Mouse (Mus musculus) E14TG2a.4 (cell line): Measurements from ENCODE around the gene Cyb5b.

Source experiments
- CTCF ChIP-seq: conservative IDR thresholded peaks from 2 replicates; pipeline ENCODE4 v1.5.1; 2014; ENCODE audit warnings: low read length
- NANOG ChIP-seq: IDR thresholded peaks from 2 replicates; pipeline ENCODE4 v1.6.1; 2014; ENCODE audit warnings: borderline replicate concordance, low read length, mixed read lengths
- POU5F1 ChIP-seq: IDR thresholded peaks from 2 replicates; pipeline ENCODE4 v1.6.1; 2014; ENCODE audit warnings: low read length, borderline replicate concordance

DNA sequence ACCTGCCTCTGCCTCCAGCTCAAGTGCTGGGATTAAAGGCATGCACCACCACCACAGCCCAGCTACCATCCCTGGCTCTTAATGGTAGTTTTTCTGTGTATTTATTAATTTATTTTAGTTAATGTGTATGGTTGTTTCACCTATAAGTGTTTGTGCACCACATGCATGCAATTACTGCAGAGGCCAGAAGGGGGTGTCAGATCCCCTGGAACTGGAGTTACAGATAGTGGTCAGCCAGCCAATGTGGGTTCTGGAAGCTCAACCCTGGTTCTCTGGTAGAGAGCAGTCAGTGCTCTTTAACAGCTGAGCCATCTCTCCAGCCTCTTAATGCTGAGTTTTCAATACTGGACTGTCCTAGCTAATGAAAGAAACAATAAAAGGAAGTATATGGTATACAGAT, 29.6 kb upstream of the Cyb5b start:
- TF ChIP-seq CTCF (peak; percentile 83), NANOG (no peak), POU5F1 (no peak)
